Mouse (Mus musculus) liver, embryonic 15.5 days (tissue): ENCODE results near the gene Gabbr2. TPM values are rescaled to one million over a fixed set of nuclear protein-coding genes. Genes with fewer than 3 reads are reported as not detected.

Experiments used
- ATAC-seq: fragments of 200-750 bp; cut with Nextera tagmentation; 2 replicates; pipeline ENCODE4 v1.8.0; 2017; ENCODE audit warnings: moderate number of reproducible peaks, mild to moderate bottlenecking, moderate library complexity; ENCODE audit not compliant: insufficient read depth
- H3K27ac ChIP-seq: fragments of 300-500 bp; sonication (generic); replicated peaks from 2 replicates; pipeline ENCODE4 v1.5.1; 2015; ENCODE audit warnings: mild to moderate bottlenecking, inconsistent platforms
- H3K27me3 ChIP-seq: fragments of 300-500 bp; sonication (generic); 2 replicates; pipeline ENCODE4 v1.6.1; 2015; ENCODE audit warnings: mild to moderate bottlenecking, inconsistent platforms
- H3K36me3 ChIP-seq: fragments of 300-500 bp; sonication (generic); replicated peaks from 2 replicates; pipeline ENCODE4 v1.6.1; 2015; ENCODE audit warnings: moderate library complexity, mild to moderate bottlenecking, inconsistent platforms
- H3K4me1 ChIP-seq: fragments of 300-500 bp; sonication (generic); replicated peaks from 2 replicates; pipeline ENCODE4 v1.6.1; 2015; ENCODE audit warnings: inconsistent platforms
- H3K4me2 ChIP-seq: fragments of 300-500 bp; sonication (generic); 2 replicates; pipeline ENCODE4 v1.6.1; 2015; ENCODE audit warnings: moderate library complexity, mild to moderate bottlenecking, inconsistent platforms
- H3K4me3 ChIP-seq: fragments of 300-500 bp; sonication (generic); replicated peaks from 2 replicates; pipeline ENCODE4 v1.5.1; 2015; ENCODE audit warnings: mild to moderate bottlenecking, inconsistent platforms
- H3K9ac ChIP-seq: fragments of 300-500 bp; sonication (generic); 2 replicates; pipeline ENCODE4 v1.6.1; 2015; ENCODE audit warnings: moderate library complexity, mild to moderate bottlenecking, inconsistent platforms
- H3K9me3 ChIP-seq: fragments of 300-500 bp; sonication (generic); replicated peaks from 2 replicates; pipeline ENCODE4 v1.6.1; 2016; ENCODE audit warnings: inconsistent platforms
- WGBS: fragments of 180-500 bp; shearing (Covaris S2); methylation state at CpG from one replicate; pipeline ENCODE4 v1.1.7; 2015; ENCODE audit warnings: mixed read lengths; ENCODE audit not compliant: insufficient replicate concordance; 5-methylcytosine and 5-hydroxymethylcytosine counted together
- polyA plus RNA-seq: library from polyadenylated mRNA; unstranded; fragments of >200 nt; fragmentation: Nextera tagmentation; extraction: Ambion mirVana; gene quantifications from 2 replicates; pipeline ENCODE4 v1.2.1, GENCODE M21; 2015

The Gabbr2 gene
- polyA plus RNA-seq, 1 experiment from 2014 or later: 0.02 TPM

- H3K4me1 ChIP-seq: no peaks in the 10 kb centered on the region
- H3K9me3 ChIP-seq: no peaks in the 10 kb centered on the region
- 57% methylated on average over 8 of the region's 8 CpGs for WGBS
- no peak overlapping the region for H3K4me2 ChIP-seq
- H3K27ac ChIP-seq: no peak overlapping the region
- no peak overlapping the region for H3K9ac ChIP-seq
- H3K36me3 ChIP-seq: no peaks in the 10 kb centered on the region
- no peaks in the 10 kb centered on the region for H3K27me3 ChIP-seq
- no peak for ATAC-seq
- no peak overlapping the region for H3K4me3 ChIP-seq
Observed at GRCm38 (mm10) chr4:46770090-46770489, 221.6 kb downstream of the Gabbr2 start.

- no peaks in the 10 kb centered on the region for H3K9me3 ChIP-seq
- H3K4me3 ChIP-seq: no peak overlapping the region
- ATAC-seq: no peak
- WGBS: 75% methylated on average over 7 of the region's 7 CpGs
- H3K27me3 ChIP-seq: no peaks in the 10 kb centered on the region
- no peaks in the 10 kb centered on the region for H3K4me1 ChIP-seq
- H3K36me3 ChIP-seq: no peaks in the 10 kb centered on the region
- H3K9ac ChIP-seq: no peak overlapping the region
- no peak overlapping the region for H3K27ac ChIP-seq
- no peak overlapping the region for H3K4me2 ChIP-seq
Observed at GRCm38 (mm10) chr4:46766326-46766725, 225.3 kb downstream of the Gabbr2 start.

- 50% methylated on average over 1 of the region's 1 CpGs for WGBS
- no peak overlapping the region for H3K27ac ChIP-seq
- ATAC-seq: no peak
- H3K27me3 ChIP-seq: no peaks in the 10 kb centered on the region
- H3K9me3 ChIP-seq: no peaks in the 10 kb centered on the region
- no peak overlapping the region for H3K4me2 ChIP-seq
- no peaks in the 10 kb centered on the region for H3K4me1 ChIP-seq
- no peaks in the 10 kb centered on the region for H3K36me3 ChIP-seq
- no peak overlapping the region for H3K9ac ChIP-seq
- no peak overlapping the region for H3K4me3 ChIP-seq
Observed at GRCm38 (mm10) chr4:46759838-46760237, 231.8 kb downstream of the Gabbr2 start.

GRCm38 (mm10) chr4:46758340-46759041, 233.2 kb downstream of the Gabbr2 start:
- ATAC-seq: no peak
- H3K4me1 ChIP-seq: no peaks in the 10 kb centered on the region
- no peak overlapping the region for H3K4me2 ChIP-seq
- no peaks in the 10 kb centered on the region for H3K9me3 ChIP-seq
- H3K36me3 ChIP-seq: no peaks in the 10 kb centered on the region
- no peak overlapping the region for H3K27ac ChIP-seq
- 47% methylated on average over 7 of the region's 7 CpGs for WGBS
- no peak overlapping the region for H3K9ac ChIP-seq
- H3K4me3 ChIP-seq: no peak overlapping the region
- H3K27me3 ChIP-seq: no peaks in the 10 kb centered on the region

GRCm38 (mm10) chr4:46754407-46755194, 237.1 kb downstream of the Gabbr2 start:
- WGBS: 7% methylated on average over 6 of the region's 6 CpGs
- Histone ChIP-seq H3K27me3 (no peaks in the 10 kb centered on the region), H3K36me3 (no peaks in the 10 kb centered on the region), H3K9me3 (no peaks in the 10 kb centered on the region), H3K4me1 (no peaks in the 10 kb centered on the region), H3K9ac (no peak overlapping the region), H3K27ac (0 out of 2 replicates have a peak overlapping the region, but pooled peaks have one; percentile 39), H3K4me2 (no peak overlapping the region), H3K4me3 (no peak overlapping the region)
- no peak; the same call in 1 of the 2 replicates for ATAC-seq

- Histone ChIP-seq H3K4me3 (no peak overlapping the region), H3K9ac (no peak overlapping the region), H3K36me3 (no peaks in the 10 kb centered on the region), H3K27me3 (no peaks in the 10 kb centered on the region), H3K4me1 (no peaks in the 10 kb centered on the region), H3K9me3 (no peaks in the 10 kb centered on the region), H3K27ac (no peak overlapping the region), H3K4me2 (peak overlapping the region; percentile 4; the same call in 1 of the 2 replicates)
- ATAC-seq: no peak
- WGBS: 18% methylated on average over 4 of the region's 4 CpGs
Observed at GRCm38 (mm10) chr4:46752306-46752705, 239.4 kb downstream of the Gabbr2 start.

GRCm38 (mm10) chr4:46749015-46749414, 242.7 kb downstream of the Gabbr2 start:
- H3K9me3 ChIP-seq: no peaks in the 10 kb centered on the region
- H3K4me1 ChIP-seq: no peaks in the 10 kb centered on the region
- H3K4me2 ChIP-seq: no peak overlapping the region
- H3K27ac ChIP-seq: no peak overlapping the region
- no peak overlapping the region for H3K4me3 ChIP-seq
- no peak overlapping the region for H3K9ac ChIP-seq
- ATAC-seq: no peak
- no peaks in the 10 kb centered on the region for H3K27me3 ChIP-seq
- H3K36me3 ChIP-seq: no peaks in the 10 kb centered on the region
- 31% methylated on average over 8 of the region's 8 CpGs for WGBS

- H3K4me1 ChIP-seq: no peaks in the 10 kb centered on the region
- H3K27me3 ChIP-seq: no peaks in the 10 kb centered on the region
- ATAC-seq: no peak
- H3K4me3 ChIP-seq: no peak overlapping the region
- no peak overlapping the region for H3K4me2 ChIP-seq
- no peaks in the 10 kb centered on the region for H3K36me3 ChIP-seq
- H3K9me3 ChIP-seq: no peaks in the 10 kb centered on the region
- no peak overlapping the region for H3K27ac ChIP-seq
- no peak overlapping the region for H3K9ac ChIP-seq
- WGBS: 51% methylated on average over 14 of the region's 14 CpGs
Observed at GRCm38 (mm10) chr4:46747007-46747746, 244.5 kb downstream of the Gabbr2 start.

- Histone ChIP-seq H3K27ac (no peak overlapping the region), H3K4me3 (no peak overlapping the region), H3K36me3 (no peaks in the 10 kb centered on the region), H3K4me1 (no peaks in the 10 kb centered on the region), H3K9me3 (no peaks in the 10 kb centered on the region), H3K9ac (no peak overlapping the region), H3K4me2 (no peak overlapping the region), H3K27me3 (no peaks in the 10 kb centered on the region)
- no peak for ATAC-seq
- WGBS: 72% methylated on average over 8 of the region's 8 CpGs
Observed at GRCm38 (mm10) chr4:46745536-46745935, 246.1 kb downstream of the Gabbr2 start.

GRCm38 (mm10) chr4:46744583-46745155, 247.0 kb downstream of the Gabbr2 start:
- no peaks in the 10 kb centered on the region for H3K4me1 ChIP-seq
- 70% methylated on average over 7 of the region's 7 CpGs for WGBS
- no peak for ATAC-seq

GRCm38 (mm10) chr4:46742601-46743000, 249.1 kb downstream of the Gabbr2 start:
- no peak overlapping the region for H3K27ac ChIP-seq
- H3K36me3 ChIP-seq: no peaks in the 10 kb centered on the region
- no peak for ATAC-seq
- H3K9me3 ChIP-seq: no peaks in the 10 kb centered on the region
- H3K27me3 ChIP-seq: no peaks in the 10 kb centered on the region
- no peak overlapping the region for H3K4me2 ChIP-seq
- H3K9ac ChIP-seq: no peak overlapping the region
- no peak overlapping the region for H3K4me3 ChIP-seq
- WGBS: 2% methylated on average over 2 of the region's 2 CpGs
- no peaks in the 10 kb centered on the region for H3K4me1 ChIP-seq

More at GRCm38 (mm10) chr4:46744583-46745155, 247.0 kb downstream of the Gabbr2 start:
- Histone ChIP-seq H3K4me2 (no peak overlapping the region), H3K27me3 (no peaks in the 10 kb centered on the region), H3K9me3 (no peaks in the 10 kb centered on the region), H3K27ac (no peak overlapping the region), H3K4me3 (no peak overlapping the region), H3K36me3 (no peaks in the 10 kb centered on the region), H3K9ac (no peak overlapping the region)
